Mouse (Mus musculus): ENCODE measurements at regions not wholly inside any gene's neighbourhood (a gene's known extent, or its start where the extent isn't known, plus 50 kb on each side); places are given as distances from the start of the nearest gene placed in this dataset.

DNA sequence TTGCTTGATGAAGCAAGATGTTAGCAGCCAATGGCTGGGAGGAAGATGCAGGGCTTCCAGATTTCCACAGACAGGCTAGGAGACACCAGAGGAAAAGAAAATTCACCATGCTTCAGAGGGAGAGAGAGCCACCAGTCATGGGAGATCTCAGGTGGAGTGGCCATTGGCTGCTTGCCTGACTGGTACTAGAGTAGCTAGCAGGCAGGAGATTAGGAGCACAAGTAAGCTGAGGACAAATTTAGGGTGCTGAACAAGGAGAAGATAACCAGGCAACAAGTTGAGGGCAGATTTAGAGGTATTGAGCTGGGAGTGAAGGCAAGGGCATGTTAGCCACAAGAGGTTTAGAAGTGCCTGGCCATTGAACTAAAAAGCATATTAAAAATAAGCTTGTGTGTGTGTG lies 63.3 kb upstream of the Pou3f3 start:
- Histone ChIP-seq H3K9me3 (replicated peaks; ENCODE audit: insufficient read depth, low read length) (no peaks in the 10 kb centered on the region), H3K4me1 (ENCODE audit: control insufficient read depth in 1 of 2, insufficient read depth in 2 of 2, low read length in 2 of 2) (no peaks in the 10 kb centered on the region), H3K27ac (ENCODE audit: control insufficient read depth, low read depth, low read length) (no peak overlapping the region), H3K36me3 (ENCODE audit: control insufficient read depth in 1 of 2, insufficient read depth in 2 of 2, low read length in 2 of 2) (no peaks in the 10 kb centered on the region), H3K27me3 (ENCODE audit: control insufficient read depth in 1 of 2, insufficient read depth in 2 of 2, low read length in 2 of 2) (no peaks in the 10 kb centered on the region; a peak in 1 of 4 replicates), H3K79me2 (ENCODE audit: control insufficient read depth, insufficient read depth, low read length, poor library complexity) (no peaks in the 10 kb centered on the region), H3K9ac (ENCODE audit: control insufficient read depth, low read depth, low read length, poor library complexity, severe bottlenecking) (no peak overlapping the region), H3K4me3 (ENCODE audit: control insufficient read depth in 1 of 2, insufficient read depth in 1 of 2, low read depth in 2 of 2, low read length in 2 of 2) (no peak overlapping the region)
- no peak for DNase-seq (ENCODE audit: low read depth, low spot score)
- TF ChIP-seq RAD21 (IDR thresholded peaks at IDR 0.05; ENCODE audit: low read depth, low read length) (no peak), MAX (IDR thresholded peaks at IDR 0.05; ENCODE audit: low read length) (no peak), NRF1 (IDR thresholded peaks at IDR 0.05; ENCODE audit: insufficient read depth, low read depth, low read length, poor library complexity, severe bottlenecking) (no peak), POLR2AphosphoS5 (IDR thresholded peaks at IDR 0.05; ENCODE audit: borderline replicate concordance, low read depth, low read length) (no peak), MYB (IDR thresholded peaks at IDR 0.05; ENCODE audit: low read depth, low read length) (no peak), MYC (IDR thresholded peaks at IDR 0.05; ENCODE audit: low read depth, low read length) (no peak), TCF12 (IDR thresholded peaks at IDR 0.05; ENCODE audit: low read depth, low read length) (no peak), SIN3A (IDR thresholded peaks at IDR 0.05; ENCODE audit: low read length) (no peak), ETS1 (IDR thresholded peaks at IDR 0.05; ENCODE audit: low read depth, low read length) (no peak), EP300 (IDR thresholded peaks at IDR 0.05; ENCODE audit: low read depth in 1 of 2, low read length in 2 of 2) (no peak), ELF1 (IDR thresholded peaks at IDR 0.05; ENCODE audit: low read depth, low read length) (no peak), ZKSCAN1 (IDR thresholded peaks at IDR 0.05; ENCODE audit: low read depth, low read length) (no peak), E2F4 (IDR thresholded peaks at IDR 0.05; ENCODE audit: borderline replicate concordance, low read depth, low read length) (no peak), CTCF (IDR thresholded peaks at IDR 0.05 in 2 of 3, conservative IDR thresholded peaks at IDR 0.05 in 1 of 3; ENCODE audit: control insufficient read depth in 1 of 3, insufficient read depth in 1 of 3, low read depth in 2 of 3, low read length in 3 of 3, poor library complexity in 1 of 3, severe bottlenecking in 1 of 3) (no peak)

DNA sequence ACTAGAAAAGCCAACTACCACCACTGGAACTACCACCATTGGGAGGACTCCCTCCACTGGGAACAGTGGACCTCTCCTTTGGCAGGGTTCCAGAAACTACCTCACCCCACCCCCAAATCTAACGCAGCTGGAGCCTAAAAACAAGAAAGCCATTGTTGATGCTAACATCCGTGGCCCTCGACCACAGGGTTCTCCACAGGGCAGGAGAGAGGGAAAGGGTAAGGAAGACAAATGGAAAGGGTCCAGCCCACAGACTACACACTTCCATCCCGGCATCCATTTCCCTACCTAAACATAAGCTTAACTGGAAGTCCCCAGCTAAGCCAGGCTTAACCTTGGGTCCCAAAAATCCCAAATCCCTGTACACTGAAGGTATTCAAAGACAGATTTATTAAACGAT lies 59.0 kb upstream of the Pou3f3 start:
- Histone ChIP-seq H3K9ac (ENCODE audit: control insufficient read depth, low read depth, low read length, poor library complexity, severe bottlenecking) (no peak overlapping the region), H3K9me3 (replicated peaks; ENCODE audit: insufficient read depth, low read length) (no peaks in the 10 kb centered on the region), H3K36me3 (ENCODE audit: control insufficient read depth in 1 of 2, insufficient read depth in 2 of 2, low read length in 2 of 2) (no peaks in the 10 kb centered on the region), H3K4me3 (ENCODE audit: control insufficient read depth in 1 of 2, insufficient read depth in 1 of 2, low read depth in 2 of 2, low read length in 2 of 2) (no peak overlapping the region), H3K27ac (ENCODE audit: control insufficient read depth, low read depth, low read length) (no peak overlapping the region), H3K4me1 (ENCODE audit: control insufficient read depth in 1 of 2, insufficient read depth in 2 of 2, low read length in 2 of 2) (no peaks in the 10 kb centered on the region), H3K79me2 (ENCODE audit: control insufficient read depth, insufficient read depth, low read length, poor library complexity) (no peaks in the 10 kb centered on the region), H3K27me3 (ENCODE audit: control insufficient read depth in 1 of 2, insufficient read depth in 2 of 2, low read length in 2 of 2) (no peaks in the 10 kb centered on the region; a peak in 1 of 4 replicates)
- DNase-seq (ENCODE audit: low read depth, low spot score) = no peak
- TF ChIP-seq MYB (IDR thresholded peaks at IDR 0.05; ENCODE audit: low read depth, low read length) = no peak
- no peak for TF ChIP-seq POLR2AphosphoS2 (IDR thresholded peaks at IDR 0.05; ENCODE audit: low read length)
- TF ChIP-seq MAX (IDR thresholded peaks at IDR 0.05; ENCODE audit: low read length) = no peak
- no peak for TF ChIP-seq ZKSCAN1 (IDR thresholded peaks at IDR 0.05; ENCODE audit: low read depth, low read length)
- TF ChIP-seq MXI1 (IDR thresholded peaks at IDR 0.05; ENCODE audit: low read depth, low read length) = no peak
- no peak for TF ChIP-seq MYC (IDR thresholded peaks at IDR 0.05; ENCODE audit: low read depth, low read length)
- TF ChIP-seq NRF1 (IDR thresholded peaks at IDR 0.05; ENCODE audit: insufficient read depth, low read depth, low read length, poor library complexity, severe bottlenecking) = no peak
- TF ChIP-seq TBP (IDR thresholded peaks at IDR 0.05; ENCODE audit: low read depth, low read length) = no peak
- TF ChIP-seq E2F4 (IDR thresholded peaks at IDR 0.05; ENCODE audit: borderline replicate concordance, low read depth, low read length) = no peak
- TF ChIP-seq USF1 (IDR thresholded peaks at IDR 0.05; ENCODE audit: low read depth, low read length) = no peak
- TF ChIP-seq RAD21 (IDR thresholded peaks at IDR 0.05; ENCODE audit: low read depth, low read length) = no peak
- no peak for TF ChIP-seq BHLHE40 (IDR thresholded peaks at IDR 0.05; ENCODE audit: borderline replicate concordance, low read depth, low read length)
- no peak for TF ChIP-seq MAFK (IDR thresholded peaks at IDR 0.05; ENCODE audit: borderline replicate concordance, low read depth, low read length)
- TF ChIP-seq JUND (IDR thresholded peaks at IDR 0.05; ENCODE audit: low read depth, low read length) = no peak
- no peak for TF ChIP-seq RCOR1 (IDR thresholded peaks at IDR 0.05; ENCODE audit: low read depth, low read length)
- no peak for TF ChIP-seq GATA1 (IDR thresholded peaks at IDR 0.05; ENCODE audit: low read depth, low read length)
- no peak for TF ChIP-seq MAZ (IDR thresholded peaks at IDR 0.05; ENCODE audit: low read depth, low read length)

Measured in MEL (cell line).